Mouse (Mus musculus): Measurements from ENCODE around the gene Tsc2.

GRCm38 (mm10) chr17:24654969-24655368 is 22.5 kb upstream of the Tsc2 start:
- TF ChIP-seq EP300 (IDR thresholded peaks at IDR 0.05; ENCODE audit: low read length) (no peak), CTCF (conservative IDR thresholded peaks at IDR 0.05 in 1 of 2, IDR thresholded peaks at IDR 0.05 in 1 of 2; ENCODE audit: low read depth in 2 of 2, low read length in 2 of 2) (no peak), RAD21 (IDR thresholded peaks at IDR 0.05; ENCODE audit: low read depth, low read length) (no peak), E2F4 (IDR thresholded peaks at IDR 0.05; ENCODE audit: insufficient replicate concordance, low read depth, low read length) (no peak), POLR2AphosphoS2 (IDR thresholded peaks at IDR 0.05; ENCODE audit: low read depth, low read length) (no peak), MAX (IDR thresholded peaks at IDR 0.05; ENCODE audit: low read length) (no peak), GABPA (IDR thresholded peaks at IDR 0.05; ENCODE audit: insufficient replicate concordance, low read depth, low read length) (no peak), POLR2A (IDR thresholded peaks at IDR 0.05; ENCODE audit: low read depth, low read length) (no peak), TBP (conservative IDR thresholded peaks at IDR 0.05; ENCODE audit: low read depth, low read length) (no peak), USF2 (conservative IDR thresholded peaks at IDR 0.05; ENCODE audit: low read depth, low read length) (no peak), JUND (conservative IDR thresholded peaks at IDR 0.05; ENCODE audit: low read depth, low read length) (no peak)
